Mouse (Mus musculus): ENCODE measurements around the gene Krt75. TPM values are rescaled to one million over a fixed set of nuclear protein-coding genes. Genes with fewer than 3 reads are reported as not detected.
"Not testable (repeated sequence)": the region's sequence is repeated elsewhere in the genome, so short reads cannot be mapped to it uniquely, and the experiment has no call there.

The Krt75 gene
- total RNA-seq, 2 experiments from 2014 or later: 0.14 TPM; not detected in 1

GRCm38 (mm10) chr15:101519792-101520191, 53.9 kb downstream of the Krt75 start:
- DNase-seq (ENCODE audit: low spot score in 2 of 2): peak; percentile 66 to 84

- DNase-seq (ENCODE audit: low spot score in 2 of 2): not testable (repeated sequence)
Measured at GRCm38 (mm10) chr15:101517161-101517560, 56.5 kb downstream of the Krt75 start, which contains the start of gene Gm49425. Gene Gm49425, minus strand, starts transcription at chr15:101517261.

Small RNA genes lying within 50 kb of the gene (microRNA-seq; reads per million reads assigned to microRNA genes)
- gene Gm44393 (0 reads per million in 2 experiments), gene Gm44460 (0 reads per million in 2 experiments)

Other genes starting within 250 kb of the Krt75 start
- gene Krt80, start 203.7 kb downstream of the Krt75 start, total RNA-seq (2021): under 1 TPM in 1 of 2 experiments, not detected in 1; 0.10 TPM
- not detected for gene Krt7, start 162.9 kb downstream of the Krt75 start, total RNA-seq (2021)
- gene Krt87, start 135.1 kb downstream of the Krt75 start, total RNA-seq (2021): under 1 TPM; 0.18 to 0.81 TPM
- not detected for gene Krt88, start 126.2 kb downstream of the Krt75 start, total RNA-seq (2021)
- not detected for gene Krt81, start 110.2 kb downstream of the Krt75 start, total RNA-seq (2021)
- gene Krt86, start 100.4 kb downstream of the Krt75 start, total RNA-seq (2021): not detected
- not detected for gene Krt83, start 82.4 kb downstream of the Krt75 start, total RNA-seq (2021)
- gene Gm49425, start 56.6 kb downstream of the Krt75 start, total RNA-seq (2021): not detected
- not detected for gene Krt84, start 41.1 kb downstream of the Krt75 start, total RNA-seq (2021)
- not detected for gene Krt82, start 23.2 kb downstream of the Krt75 start, total RNA-seq (2021)
- under 1 TPM; 0.14 to 0.16 TPM for gene Krt90, start 11.0 kb downstream of the Krt75 start, total RNA-seq (2021)
- not detected for gene Gm5414, start 54.3 kb upstream of the Krt75 start, total RNA-seq (2021)
- gene Gm5478, start 73.5 kb upstream of the Krt75 start, total RNA-seq (2021): not detected
- gene Krt6b, start 106.4 kb upstream of the Krt75 start, total RNA-seq (2021): not detected
- not detected for gene Krt6a, start 120.4 kb upstream of the Krt75 start, total RNA-seq (2021)
- gene Krt5, start 139.0 kb upstream of the Krt75 start, total RNA-seq (2021): under 1 TPM; 0.33 to 0.48 TPM
- not detected for gene Krt71, start 169.2 kb upstream of the Krt75 start, total RNA-seq (2021)
- not detected for gene Krt72, start 212.6 kb upstream of the Krt75 start, total RNA-seq (2021)
- gene Krt73, start 228.4 kb upstream of the Krt75 start, total RNA-seq (2021): 1 to 10 TPM; 7.7 to 8.2 TPM
- gene Krt2, start 244.3 kb upstream of the Krt75 start, total RNA-seq (2021): 1 to 10 TPM; 2.6 to 3.7 TPM

All from layer of hippocampus, postnatal 14 days (tissue).